Mouse (Mus musculus): ENCODE measurements around the gene Cacna2d4. TPM values are rescaled to one million over a fixed set of nuclear protein-coding genes. Genes with fewer than 3 reads are reported as not detected.

Cacna2d4 gene
- polyA plus RNA-seq, 1 experiment from 2014 or later, result not detected

GRCm38 (mm10) chr6:119228861-119229603 is 7.3 kb upstream of the Cacna2d4 start:
- WGBS, result 77% methylated on average over 11 of the region's 11 CpGs
- Histone ChIP-seq H3K27me3 (ENCODE audit: control insufficient read depth, insufficient read depth, low read length) (no peaks in the 10 kb centered on the region), H3K4me3 (replicated peaks; ENCODE audit: low read length) (no peak overlapping the region), H3K9me3 (replicated peaks; ENCODE audit: control insufficient read depth, low read length) (no peaks in the 10 kb centered on the region), H3K4me2 (ENCODE audit: low read depth, low read length) (no peak overlapping the region), H3K9ac (ENCODE audit: low read length) (no peak overlapping the region), H3K36me3 (ENCODE audit: control insufficient read depth, insufficient read depth, low read length) (no peaks in the 10 kb centered on the region), H3K27ac (ENCODE audit: low read length) (no peak overlapping the region), H3K4me1 (ENCODE audit: control insufficient read depth, insufficient read depth, low read length) (no peaks in the 10 kb centered on the region)
- ATAC-seq (ENCODE audit: insufficient read depth, low FRiP score), result no peak

- H3K27ac ChIP-seq (ENCODE audit: low read length), result no peak overlapping the region
- H3K36me3 ChIP-seq (ENCODE audit: control insufficient read depth, insufficient read depth, low read length), result no peaks in the 10 kb centered on the region
- ATAC-seq (ENCODE audit: insufficient read depth, low FRiP score), result no peak
- no peaks in the 10 kb centered on the region for H3K27me3 ChIP-seq (ENCODE audit: control insufficient read depth, insufficient read depth, low read length)
- no peaks in the 10 kb centered on the region for H3K4me1 ChIP-seq (ENCODE audit: control insufficient read depth, insufficient read depth, low read length)
- H3K4me2 ChIP-seq (ENCODE audit: low read depth, low read length), result no peak overlapping the region
- H3K9ac ChIP-seq (ENCODE audit: low read length), result no peak overlapping the region
- H3K9me3 ChIP-seq (replicated peaks; ENCODE audit: control insufficient read depth, low read length), result no peaks in the 10 kb centered on the region
- H3K4me3 ChIP-seq (replicated peaks; ENCODE audit: low read length), result no peak overlapping the region
- WGBS, result 29% methylated on average over 3 of the region's 3 CpGs
Observed at GRCm38 (mm10) chr6:119233066-119233465, 3.3 kb upstream of the Cacna2d4 start.

GRCm38 (mm10) chr6:119235441-119235840 is 885 bp upstream of the Cacna2d4 start:
- no peak for ATAC-seq (ENCODE audit: insufficient read depth, low FRiP score)
- Histone ChIP-seq H3K9me3 (replicated peaks; ENCODE audit: control insufficient read depth, low read length) (no peaks in the 10 kb centered on the region), H3K9ac (ENCODE audit: low read length) (no peak overlapping the region), H3K4me2 (ENCODE audit: low read depth, low read length) (no peak overlapping the region), H3K36me3 (ENCODE audit: control insufficient read depth, insufficient read depth, low read length) (no peaks in the 10 kb centered on the region), H3K27ac (ENCODE audit: low read length) (no peak overlapping the region), H3K4me1 (ENCODE audit: control insufficient read depth, insufficient read depth, low read length) (no peaks in the 10 kb centered on the region), H3K27me3 (ENCODE audit: control insufficient read depth, insufficient read depth, low read length) (no peaks in the 10 kb centered on the region), H3K4me3 (replicated peaks; ENCODE audit: low read length) (no peak overlapping the region)
- WGBS, result 66% methylated on average over 5 of the region's 5 CpGs

- no peaks in the 10 kb centered on the region for H3K4me1 ChIP-seq (ENCODE audit: control insufficient read depth, insufficient read depth, low read length)
- H3K27ac ChIP-seq (ENCODE audit: low read length), result no peak overlapping the region
- H3K9ac ChIP-seq (ENCODE audit: low read length), result no peak overlapping the region
- no peaks in the 10 kb centered on the region for H3K36me3 ChIP-seq (ENCODE audit: control insufficient read depth, insufficient read depth, low read length)
- ATAC-seq (ENCODE audit: insufficient read depth, low FRiP score), result no peak
- H3K27me3 ChIP-seq (ENCODE audit: control insufficient read depth, insufficient read depth, low read length), result no peaks in the 10 kb centered on the region
- H3K4me3 ChIP-seq (replicated peaks; ENCODE audit: low read length), result no peak overlapping the region
- WGBS, result 51% methylated on average over 8 of the region's 8 CpGs
- H3K9me3 ChIP-seq (replicated peaks; ENCODE audit: control insufficient read depth, low read length), result no peaks in the 10 kb centered on the region
- no peak overlapping the region for H3K4me2 ChIP-seq (ENCODE audit: low read depth, low read length)
Observed at GRCm38 (mm10) chr6:119237427-119237989, 1.2 kb downstream of the Cacna2d4 start.

GRCm38 (mm10) chr6:119239341-119240005 is 3.1 kb downstream of the Cacna2d4 start:
- Histone ChIP-seq H3K27ac (ENCODE audit: low read length) (no peak overlapping the region), H3K9me3 (replicated peaks; ENCODE audit: control insufficient read depth, low read length) (no peaks in the 10 kb centered on the region), H3K4me1 (ENCODE audit: control insufficient read depth, insufficient read depth, low read length) (no peaks in the 10 kb centered on the region), H3K4me2 (ENCODE audit: low read depth, low read length) (no peak overlapping the region), H3K36me3 (ENCODE audit: control insufficient read depth, insufficient read depth, low read length) (no peaks in the 10 kb centered on the region), H3K4me3 (replicated peaks; ENCODE audit: low read length) (no peak overlapping the region), H3K27me3 (ENCODE audit: control insufficient read depth, insufficient read depth, low read length) (no peaks in the 10 kb centered on the region), H3K9ac (ENCODE audit: low read length) (no peak overlapping the region)
- 85% methylated on average over 5 of the region's 5 CpGs for WGBS
- ATAC-seq (ENCODE audit: insufficient read depth, low FRiP score), result no peak

GRCm38 (mm10) chr6:119240256-119240655 is 3.9 kb downstream of the Cacna2d4 start:
- 63% methylated on average over 7 of the region's 7 CpGs for WGBS
- Histone ChIP-seq H3K4me1 (ENCODE audit: control insufficient read depth, insufficient read depth, low read length) (no peaks in the 10 kb centered on the region), H3K36me3 (ENCODE audit: control insufficient read depth, insufficient read depth, low read length) (no peaks in the 10 kb centered on the region), H3K27me3 (ENCODE audit: control insufficient read depth, insufficient read depth, low read length) (no peaks in the 10 kb centered on the region), H3K9me3 (replicated peaks; ENCODE audit: control insufficient read depth, low read length) (no peaks in the 10 kb centered on the region), H3K4me2 (ENCODE audit: low read depth, low read length) (no peak overlapping the region), H3K9ac (ENCODE audit: low read length) (no peak overlapping the region), H3K27ac (ENCODE audit: low read length) (no peak overlapping the region), H3K4me3 (replicated peaks; ENCODE audit: low read length) (no peak overlapping the region)
- ATAC-seq (ENCODE audit: insufficient read depth, low FRiP score), result no peak

GRCm38 (mm10) chr6:119240871-119241705 is 4.8 kb downstream of the Cacna2d4 start:
- no peaks in the 10 kb centered on the region for H3K27me3 ChIP-seq (ENCODE audit: control insufficient read depth, insufficient read depth, low read length)
- no peaks in the 10 kb centered on the region for H3K4me1 ChIP-seq (ENCODE audit: control insufficient read depth, insufficient read depth, low read length)
- no peaks in the 10 kb centered on the region for H3K9me3 ChIP-seq (replicated peaks; ENCODE audit: control insufficient read depth, low read length)
- H3K36me3 ChIP-seq (ENCODE audit: control insufficient read depth, insufficient read depth, low read length), result no peaks in the 10 kb centered on the region
- 46% methylated on average over 21 of the region's 21 CpGs for WGBS
- no peak overlapping the region for H3K4me2 ChIP-seq (ENCODE audit: low read depth, low read length)
- no peak overlapping the region for H3K4me3 ChIP-seq (replicated peaks; ENCODE audit: low read length)
- no peak overlapping the region for H3K27ac ChIP-seq (ENCODE audit: low read length)
- ATAC-seq (ENCODE audit: insufficient read depth, low FRiP score), result no peak; the same call in 1 of the 2 replicates
- H3K9ac ChIP-seq (ENCODE audit: low read length), result no peak overlapping the region

GRCm38 (mm10) chr6:119246082-119246481 is 9.8 kb downstream of the Cacna2d4 start:
- no peak for ATAC-seq (ENCODE audit: insufficient read depth, low FRiP score)
- no peaks in the 10 kb centered on the region for H3K9me3 ChIP-seq (replicated peaks; ENCODE audit: control insufficient read depth, low read length)
- no peak overlapping the region for H3K27ac ChIP-seq (ENCODE audit: low read length)
- no peaks in the 10 kb centered on the region for H3K27me3 ChIP-seq (ENCODE audit: control insufficient read depth, insufficient read depth, low read length)
- H3K4me1 ChIP-seq (ENCODE audit: control insufficient read depth, insufficient read depth, low read length), result no peaks in the 10 kb centered on the region
- H3K9ac ChIP-seq (ENCODE audit: low read length), result no peak overlapping the region
- 48% methylated on average over 2 of the region's 2 CpGs for WGBS
- H3K4me2 ChIP-seq (ENCODE audit: low read depth, low read length), result no peak overlapping the region
- H3K4me3 ChIP-seq (replicated peaks; ENCODE audit: low read length), result no peak overlapping the region
- no peaks in the 10 kb centered on the region for H3K36me3 ChIP-seq (ENCODE audit: control insufficient read depth, insufficient read depth, low read length)

Data from stomach, embryonic 16.5 days (tissue).